Mouse (Mus musculus) liver, embryonic 14.5 days (tissue): Measurements from ENCODE around the gene Klhdc3.

Experiments used
- CTCF ChIP-seq: IDR thresholded peaks from 2 replicates; pipeline ENCODE4 v1.5.1; 2016; ENCODE audit warnings: antibody characterized with exemption, low read depth, control low read depth
- EP300 ChIP-seq: IDR thresholded peaks from 2 replicates; pipeline ENCODE4 v1.6.1; 2016; ENCODE audit warnings: antibody characterized with exemption, low read depth

DNA sequence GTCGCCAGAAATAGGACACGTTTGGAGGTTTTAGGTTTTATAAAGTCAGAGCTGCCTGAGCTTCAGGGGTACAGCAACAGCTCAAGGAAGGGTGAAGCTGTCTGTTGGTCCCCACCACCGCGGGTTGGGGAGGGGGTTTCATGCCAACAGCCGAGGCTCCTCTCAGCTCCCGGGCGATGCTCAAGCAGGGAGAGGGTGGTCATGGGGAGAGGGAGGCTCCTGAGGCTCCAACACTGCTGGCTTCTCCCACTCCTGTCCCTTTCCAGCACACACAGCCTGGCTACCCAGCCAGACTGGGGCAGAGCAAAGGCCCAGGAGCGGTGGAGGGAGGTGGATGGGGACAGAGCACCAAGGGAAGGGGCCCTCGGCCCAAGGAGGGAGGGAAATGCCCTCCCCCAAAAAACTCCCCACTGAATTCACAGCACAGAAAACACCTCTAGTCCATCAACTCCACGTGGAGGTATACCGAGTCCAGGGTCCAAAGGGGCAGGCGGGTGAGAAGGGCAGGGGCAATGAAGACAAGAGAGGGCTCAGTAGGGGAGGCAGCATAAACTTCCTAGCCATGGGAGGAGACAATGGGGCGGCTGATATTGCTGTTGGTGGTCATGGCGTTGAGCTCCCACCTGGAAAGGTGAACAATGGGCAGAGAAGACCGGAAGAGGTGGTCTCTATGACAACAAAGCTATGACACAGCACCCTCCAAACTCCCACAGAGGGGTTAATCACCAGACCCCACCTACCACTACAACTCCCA is 6.0 kb downstream of the Klhdc3 start:
- TF ChIP-seq CTCF = no peak
- TF ChIP-seq EP300 = no peak
